Comparison of ENCODE assay signal across 9 mouse cellular contexts in the genomic region with DNA sequence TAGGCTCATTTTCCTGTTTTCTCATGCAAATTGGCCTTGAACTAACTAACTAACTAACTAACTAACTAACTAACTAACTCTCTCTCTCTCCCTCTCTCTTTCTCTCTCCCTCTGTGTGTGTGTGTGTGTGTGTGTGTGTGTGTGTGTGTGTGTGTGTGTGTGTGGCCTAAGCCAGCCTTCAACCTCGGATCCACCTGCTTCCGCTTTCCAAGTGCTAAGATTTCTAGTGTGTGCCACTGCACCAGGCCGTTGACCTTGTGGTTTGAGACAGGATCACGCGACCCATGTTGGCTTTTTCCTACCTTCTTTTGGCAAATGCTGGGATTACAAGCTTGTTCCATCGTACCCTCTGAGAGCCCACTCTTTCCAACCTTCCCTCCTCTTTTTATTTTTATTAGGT. TPM values are rescaled to one million over a fixed set of nuclear protein-coding genes. Genes with fewer than 3 reads are reported as not detected.
DNase-seq lines count a peak whose midpoint lies in the region; ATAC-seq and TF ChIP-seq lines count a peak whose summit lies in the region.
"Had no signal": no experiment of that assay in that cellular context is flagged by ENCODE, and none has a peak within 500 bp of the region (broad histone marks: within the 10 kb centered on the region; RNA-seq: fewer than 3 reads in every experiment).

No protein-coding gene starts in this region.

- H3K9me3 ChIP-seq in kidney, embryonic 15.5 days (replicated peaks), result no peaks in the 10 kb centered on the region
- no peaks in the 10 kb centered on the region for H3K9me3 ChIP-seq in liver, embryonic 14.5 days (ENCODE audit: control insufficient read depth, low read length)
- H3K9me3 ChIP-seq: limb, embryonic 15.5 days had no signal

- peaks cover 21% of the 10 kb centered on the region for H3K4me1 ChIP-seq in kidney, embryonic 15.5 days
- peaks cover 10% of the 10 kb centered on the region for H3K4me1 ChIP-seq in bone marrow, adult 2 months (ENCODE audit: control insufficient read depth, insufficient read depth, low read length)
- H3K4me1 ChIP-seq in liver, embryonic 14.5 days (replicated peaks; ENCODE audit: control insufficient read depth in 2 of 2, insufficient read depth in 2 of 2, low read length in 1 of 2), result peaks cover 12 to 25% of the 10 kb centered on the region in 2 experiments

- H3K27me3 ChIP-seq in kidney, embryonic 15.5 days, result peaks cover 42% of the 10 kb centered on the region
- peaks cover 4% of the 10 kb centered on the region for H3K27me3 ChIP-seq in liver, embryonic 14.5 days (ENCODE audit: control insufficient read depth, insufficient read depth, low read length)
- no peaks in the 10 kb centered on the region for H3K27me3 ChIP-seq in splenic B cell, adult 2 months (ENCODE audit: control insufficient read depth, insufficient read depth, low read length, poor library complexity, severe bottlenecking)

- no peak for DNase-seq in kidney, adult 9 months
- no peak for DNase-seq in liver, embryonic 14.5 days (ENCODE audit: low read depth in 3 of 3, low spot score in 3 of 3)
- DNase-seq in splenic B cell, adult 2 months (ENCODE audit: low read depth, low spot score), result peak; percentile 72
- DNase-seq in layer of hippocampus, adult 11-12 months (ENCODE audit: low spot score), result no peak
- no peak for DNase-seq in cerebellum, postnatal 36 days
- no peak for DNase-seq in right cerebral cortex, postnatal 36 days (ENCODE audit: low spot score in 2 of 2)

- H3K4me3 ChIP-seq in kidney, embryonic 15.5 days (replicated peaks), result peak overlapping the region; percentile 68; the same call in 1 of the 2 replicates
- peak overlapping the region; percentile 92 for H3K4me3 ChIP-seq in bone marrow, adult 2 months (replicated peaks; ENCODE audit: control insufficient read depth, low read depth, low read length)
- H3K4me3 ChIP-seq in liver, embryonic 14.5 days (ENCODE audit: insufficient read depth in 1 of 2, low read depth in 2 of 2, low read length in 2 of 2), result no peak overlapping the region

- peak overlapping the region; percentile 94 for H3K4me2 ChIP-seq in kidney, embryonic 15.5 days
- peak overlapping the region; percentile 82 for H3K4me2 ChIP-seq in liver, embryonic 14.5 days (ENCODE audit: low read depth)

- no peak for ATAC-seq in kidney, embryonic 15.5 days (replicated peaks; ENCODE audit: low FRiP score)
- ATAC-seq in liver, embryonic 14.5 days (ENCODE audit: insufficient read depth), result no peak

- WGBS in kidney, embryonic 15.5 days, result 49% methylated on average over 6 of the region's 6 CpGs
- 6% methylated on average over 6 of the region's 6 CpGs for WGBS in bone marrow, adult 2 months
- WGBS in liver, embryonic 14.5 days (ENCODE audit: insufficient replicate concordance), result 45% methylated on average over 6 of the region's 6 CpGs

- TF ChIP-seq POLR2A in bone marrow, adult 2 months (IDR thresholded peaks at IDR 0.05; ENCODE audit: borderline replicate concordance, control insufficient read depth, low read depth, low read length), result no peak

- no peak for TF ChIP-seq EP300 in liver, embryonic 14.5 days (IDR thresholded peaks at IDR 0.05; ENCODE audit: low read depth)

- no peak for TF ChIP-seq CTCF in bone marrow, adult 2 months (IDR thresholded peaks at IDR 0.05; ENCODE audit: control insufficient read depth, insufficient read depth, low read length)
- no peak for TF ChIP-seq CTCF in liver, embryonic 14.5 days (IDR thresholded peaks at IDR 0.05; ENCODE audit: low read depth)

- no peak overlapping the region for H3K27ac ChIP-seq in kidney, embryonic 15.5 days
- H3K27ac ChIP-seq in bone marrow, adult 2 months (ENCODE audit: control insufficient read depth, insufficient read depth, low read depth, low read length, poor library complexity), result peak overlapping the region; percentile 99
- no peak overlapping the region for H3K27ac ChIP-seq in liver, embryonic 14.5 days

- no peaks in the 10 kb centered on the region for H3K36me3 ChIP-seq in kidney, embryonic 15.5 days
- H3K36me3 ChIP-seq in liver, embryonic 14.5 days (replicated peaks; ENCODE audit: control insufficient read depth, insufficient read depth, low read depth), result no peaks in the 10 kb centered on the region
- H3K36me3 ChIP-seq in splenic B cell, adult 2 months (ENCODE audit: control insufficient read depth, insufficient read depth, low read length, poor library complexity, severe bottlenecking), result no peaks in the 10 kb centered on the region
- H3K36me3 ChIP-seq: limb, embryonic 15.5 days had no signal

- H3K9ac ChIP-seq in kidney, embryonic 15.5 days, result no peak overlapping the region
- H3K9ac ChIP-seq in liver, embryonic 14.5 days (replicated peaks), result no peak overlapping the region

RNA-seq across cellular contexts. Expression of a gene that starts 0.4 kb away (rescaled TPM):
- polyA plus RNA-seq in kidney, embryonic 15.5 days (2015; fragmentation: Nextera tagmentation; extraction: Ambion mirVana), result 4.0 and 4.9 TPM in 2 replicates
- polyA plus RNA-seq in bone marrow, adult 2 months (2011; ENCODE audit: insufficient read depth, insufficient read length, low replicate concordance, missing spikeins), result 9.8 and 14.7 TPM in 2 replicates
- polyA plus RNA-seq in liver, embryonic 14.5 days (2012; rRNA removed), result 3.0 and 3.3 TPM in 2 replicates
- polyA plus RNA-seq in liver, embryonic 14.5 days (2014; fragmentation: Nextera tagmentation; extraction: Ambion mirVana), result 4.6 and 5.0 TPM in 2 replicates

RNA-seq across cellular contexts. Expression of a gene that starts 10.9 kb away (rescaled TPM):
- polyA plus RNA-seq in kidney, embryonic 15.5 days (2015; fragmentation: Nextera tagmentation; extraction: Ambion mirVana), result 0.40 and 0.76 TPM in 2 replicates
- polyA plus RNA-seq in bone marrow, adult 2 months (2011; ENCODE audit: insufficient read depth, insufficient read length, low replicate concordance, missing spikeins), result 0.29 and 0.57 TPM in 2 replicates
- 0.02 and 0.05 TPM in 2 replicates for polyA plus RNA-seq in liver, embryonic 14.5 days (2012; rRNA removed)
- 0.03 TPM in 1 of 2 replicates, not detected in the other for polyA plus RNA-seq in liver, embryonic 14.5 days (2014; fragmentation: Nextera tagmentation; extraction: Ambion mirVana)

Comparison
In these comparisons a context has a peak if more than half of its experiments do, and no peak if none do; other contexts are left out.
1. H3K4me3 ChIP-seq: peak in kidney, embryonic 15.5 days (single experiment) and bone marrow, adult 2 months (single experiment); none in liver, embryonic 14.5 days (0 of 2).